Mouse (Mus musculus): ENCODE measurements at regions not wholly inside any gene's neighbourhood (a gene's known extent, or its start where the extent isn't known, plus 50 kb on each side); places are given as distances from the start of the nearest gene placed in this dataset.

GRCm38 (mm10) chr10:8020916-8021705 lies 65.1 kb upstream of the Tab2 start:
- DNase-seq (ENCODE audit: low spot score in 2 of 2) = no peak

GRCm38 (mm10) chr10:8020113-8020512 lies 64.1 kb upstream of the Tab2 start:
- DNase-seq (ENCODE audit: low spot score in 2 of 2) = no peak

- DNase-seq (ENCODE audit: low spot score in 2 of 2) = no peak
Observed at GRCm38 (mm10) chr10:8018229-8019026, 62.4 kb upstream of the Tab2 start.

GRCm38 (mm10) chr10:8016741-8017140 lies 60.7 kb upstream of the Tab2 start:
- DNase-seq (ENCODE audit: low spot score in 2 of 2) = no peak

- DNase-seq (ENCODE audit: low spot score in 2 of 2) = no peak
Observed at GRCm38 (mm10) chr10:8011744-8012143, 55.7 kb upstream of the Tab2 start.

GRCm38 (mm10) chr10:8011138-8011537 lies 55.1 kb upstream of the Tab2 start:
- DNase-seq (ENCODE audit: low spot score in 2 of 2) = no peak

GRCm38 (mm10) chr10:8009855-8010254 lies 53.8 kb upstream of the Tab2 start:
- peak in 1 of 2 experiments; percentile 27 for DNase-seq (ENCODE audit: low spot score in 2 of 2)

GRCm38 (mm10) chr10:8007990-8008368 lies 51.9 kb upstream of the Tab2 start:
- no peak for DNase-seq (ENCODE audit: low spot score in 2 of 2)

- no peak for DNase-seq (ENCODE audit: low spot score in 2 of 2)
Observed at GRCm38 (mm10) chr10:8007286-8007989, 51.4 kb upstream of the Tab2 start.
